Comparison of ENCODE assay signal across 9 mouse cellular contexts in the genomic region with DNA sequence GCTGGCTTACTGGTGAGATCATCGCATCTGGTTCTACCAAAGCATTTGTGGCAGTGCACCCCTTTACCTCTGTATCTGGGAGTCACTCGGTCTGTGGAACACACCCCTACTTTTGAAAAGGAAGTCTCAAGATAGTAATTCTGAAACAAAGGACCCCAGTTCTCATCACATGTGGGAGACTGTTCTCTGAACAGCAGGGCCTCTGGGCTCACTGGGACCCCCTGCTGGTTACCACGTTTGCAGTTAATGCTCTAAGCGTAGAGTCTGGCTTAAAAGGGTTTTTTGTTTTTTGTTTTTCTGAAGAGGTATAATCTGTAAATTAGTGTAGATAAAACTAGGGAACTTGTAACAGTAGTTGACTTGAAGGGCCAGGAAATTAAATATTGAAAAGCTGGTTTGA. TPM values are rescaled to one million over a fixed set of nuclear protein-coding genes. Genes with fewer than 3 reads are reported as not detected.
A peak's percentile ranks its signal among the peaks of the same experiment; 100 is the strongest.
DNase-seq lines count a peak whose midpoint lies in the region; ATAC-seq and TF ChIP-seq lines count a peak whose summit lies in the region.
"Had no signal": no experiment of that assay in that cellular context is flagged by ENCODE, and none has a peak within 500 bp of the region (broad histone marks: within the 10 kb centered on the region; RNA-seq: fewer than 3 reads in every experiment).

No protein-coding gene starts in this region.

- peaks cover 2% of the 10 kb centered on the region; the same call in 1 of the 2 replicates for H3K4me1 ChIP-seq in kidney, adult 2 months (ENCODE audit: control insufficient read depth, insufficient read depth, low read length)
- H3K4me1 ChIP-seq in CH12.LX (ENCODE audit: control insufficient read depth in 1 of 2, insufficient read depth in 2 of 2), result peaks cover 6 to 33% of the 10 kb centered on the region in 2 experiments; a peak in 3 of 4 replicates
- H3K4me1 ChIP-seq in thymus, adult 2 months (replicated peaks; ENCODE audit: control insufficient read depth, insufficient read depth, low read length), result peaks cover 18% of the 10 kb centered on the region

- H3K9me3 ChIP-seq in CH12.LX (replicated peaks; ENCODE audit: low read length), result no peaks in the 10 kb centered on the region
- H3K9me3 ChIP-seq: embryonic facial prominence, embryonic 12.5 days had no signal

- H3K27ac ChIP-seq in kidney, adult 2 months (ENCODE audit: insufficient read depth, low read depth, low read length), result no peak overlapping the region
- no peak overlapping the region for H3K27ac ChIP-seq in CH12.LX (ENCODE audit: insufficient read depth, low read depth)
- H3K27ac ChIP-seq in thymus, adult 2 months (ENCODE audit: control insufficient read depth, insufficient read depth, low read length), result peak overlapping the region; percentile 11; the same call in 1 of the 2 replicates
- H3K27ac ChIP-seq: embryonic facial prominence, embryonic 12.5 days had no signal

- no peak for TF ChIP-seq CTCF in kidney, adult 2 months (conservative IDR thresholded peaks at IDR 0.05; ENCODE audit: insufficient read depth, insufficient read length, low read depth, low read length)
- peak; percentile 61 to 77 for TF ChIP-seq CTCF in CH12.LX (conservative IDR thresholded peaks at IDR 0.05 in 1 of 2, IDR thresholded peaks at IDR 0.05 in 1 of 2; ENCODE audit: low read depth in 2 of 2, low read length in 2 of 2)
- no peak for TF ChIP-seq CTCF in thymus, adult 2 months (IDR thresholded peaks at IDR 0.05; ENCODE audit: borderline replicate concordance, control insufficient read depth, extremely low read depth, insufficient read depth, low read length, poor library complexity)

- no peaks in the 10 kb centered on the region for H3K27me3 ChIP-seq in kidney, adult 2 months (replicated peaks; ENCODE audit: control insufficient read depth, insufficient read depth, low read length)
- H3K27me3 ChIP-seq in CH12.LX (replicated peaks), result no peaks in the 10 kb centered on the region
- no peaks in the 10 kb centered on the region for H3K27me3 ChIP-seq in thymus, adult 2 months (ENCODE audit: control insufficient read depth, insufficient read depth, low read length)
- H3K27me3 ChIP-seq: embryonic facial prominence, embryonic 12.5 days had no signal

- 71% methylated on average over 4 of the region's 4 CpGs for WGBS in kidney, adult 2 months
- 25% methylated on average over 4 of the region's 4 CpGs for WGBS in thymus, adult 2 months

- H3K9ac ChIP-seq in CH12.LX (ENCODE audit: insufficient read depth, low read depth), result 0 out of 2 replicates have a peak overlapping the region, but pooled peaks have one; percentile 0
- H3K9ac ChIP-seq: embryonic facial prominence, embryonic 12.5 days had no signal

- no peak for TF ChIP-seq POLR2A in kidney, adult 2 months (IDR thresholded peaks at IDR 0.05; ENCODE audit: low read depth, low read length)
- TF ChIP-seq POLR2A in CH12.LX (IDR thresholded peaks at IDR 0.05; ENCODE audit: low read depth, low read length), result 0 out of 2 replicates have a peak, but pooled peaks have one; percentile 20
- no peak for TF ChIP-seq POLR2A in thymus, adult 2 months (IDR thresholded peaks at IDR 0.05; ENCODE audit: control insufficient read depth, extremely low read depth, insufficient read depth, low read length, poor library complexity)

- H3K79me2 ChIP-seq in CH12.LX (replicated peaks; ENCODE audit: control insufficient read depth, extremely low read depth, insufficient read depth, poor library complexity, severe bottlenecking), result no peaks in the 10 kb centered on the region

- no peak for TF ChIP-seq EP300 in CH12.LX (IDR thresholded peaks at IDR 0.05; ENCODE audit: low read length)

- TF ChIP-seq RAD21 in CH12.LX (IDR thresholded peaks at IDR 0.05; ENCODE audit: low read depth, low read length), result peak; percentile 41

- ATAC-seq in inflammation-experienced regulatory T-cells, adult 6 months, result peak; percentile 26

- in situ Hi-C loops in CH12.LX (cut with MboI; ENCODE audit: low pct_ligation_motif_present, low pct_unique_long_range_greater_than_20kb, low sequenced_read_pairs), result loop anchor here (10.0 kb wide), 1 partner anchor 109 kb away; no protein-coding TSS in a partner anchor

- DNase-seq in kidney, adult 2 months, result peak; percentile 47
- DNase-seq in kidney, adult 8-10 months, result no peak
- peak; percentile 79 for DNase-seq in CH12.LX (ENCODE audit: extremely low read depth)
- peak; percentile 46 to 78 for DNase-seq in adrenal gland, postnatal 36 days
- DNase-seq in lung, postnatal 4 days, result peak; percentile 61 to 71
- DNase-seq in thymus, adult 2 months, result peak; percentile 82
- DNase-seq in ovary, adult 18-20 months (ENCODE audit: low spot score), result no peak

- dilution Hi-C loops in CH12.LX (cut with MboI; ENCODE audit: extremely low pct_ligation_motif_present, extremely low pct_unique_long_range_greater_than_20kb, low sequenced_read_pairs), result no loop called here

- H3K4me2 ChIP-seq in CH12.LX (ENCODE audit: insufficient read depth, low read depth, poor library complexity, severe bottlenecking), result peak overlapping the region; percentile 46
- H3K4me2 ChIP-seq: embryonic facial prominence, embryonic 12.5 days had no signal

- no peaks in the 10 kb centered on the region for H3K36me3 ChIP-seq in kidney, adult 2 months (ENCODE audit: control insufficient read depth, insufficient read depth, low read length)
- no peaks in the 10 kb centered on the region for H3K36me3 ChIP-seq in CH12.LX (replicated peaks in 1 of 2; ENCODE audit: control insufficient read depth in 1 of 2, insufficient read depth in 1 of 2, low read length in 1 of 2)
- H3K36me3 ChIP-seq in thymus, adult 2 months (ENCODE audit: control insufficient read depth, insufficient read depth, low read length), result no peaks in the 10 kb centered on the region
- H3K36me3 ChIP-seq: embryonic facial prominence, embryonic 12.5 days had no signal

- no peak overlapping the region for H3K4me3 ChIP-seq in kidney, adult 2 months (ENCODE audit: insufficient read depth, low read depth, low read length)
- H3K4me3 ChIP-seq in CH12.LX (replicated peaks in 1 of 3; ENCODE audit: low read depth in 2 of 3, low read length in 2 of 3, poor library complexity in 1 of 3), result peak overlapping the region in 1 of 3 experiments; percentile 18
- H3K4me3 ChIP-seq in thymus, adult 2 months (ENCODE audit: control insufficient read depth, insufficient read depth, low read length), result no peak overlapping the region
- H3K4me3 ChIP-seq: embryonic facial prominence, embryonic 12.5 days had no signal

TF ChIP-seq in CH12.LX, 34 proteins besides CTCF, POLR2A, EP300 and RAD21 (continues in another document):
- no peak for TF ChIP-seq TCF12 (IDR thresholded peaks at IDR 0.05; ENCODE audit: low read depth, low read length)
- no peak for TF ChIP-seq NELFE (IDR thresholded peaks at IDR 0.05; ENCODE audit: low read depth, low read length)
- no peak for TF ChIP-seq CHD1 (IDR thresholded peaks at IDR 0.05; ENCODE audit: low read depth, low read length)
- TF ChIP-seq SMC3 (IDR thresholded peaks at IDR 0.05; ENCODE audit: low read depth, low read length), result peak; percentile 56
- TF ChIP-seq UBTF (IDR thresholded peaks at IDR 0.05; ENCODE audit: low read depth, low read length), result no peak
- no peak for TF ChIP-seq CHD2 (IDR thresholded peaks at IDR 0.05; ENCODE audit: low read length)
- TF ChIP-seq NRF1 (IDR thresholded peaks at IDR 0.05; ENCODE audit: low read depth, low read length), result no peak
- no peak for TF ChIP-seq HCFC1 (IDR thresholded peaks at IDR 0.05; ENCODE audit: low read depth, low read length)
- TF ChIP-seq MEF2A (IDR thresholded peaks at IDR 0.05; ENCODE audit: borderline replicate concordance, low read depth, low read length), result 0 out of 2 replicates have a peak, but pooled peaks have one; percentile 40
- no peak for TF ChIP-seq PAX5 (IDR thresholded peaks at IDR 0.05; ENCODE audit: low read length)
- no peak; the same call in 1 of the 2 replicates for TF ChIP-seq JUN (IDR thresholded peaks at IDR 0.05; ENCODE audit: insufficient read depth, low read depth, low read length)
- TF ChIP-seq MXI1 (IDR thresholded peaks at IDR 0.05; ENCODE audit: low read depth, low read length), result peak; percentile 42; the same call in 1 of the 2 replicates
- no peak for TF ChIP-seq ZKSCAN1 (IDR thresholded peaks at IDR 0.05; ENCODE audit: borderline replicate concordance, low read depth, low read length)
- TF ChIP-seq BHLHE40 (IDR thresholded peaks at IDR 0.05; ENCODE audit: low read depth, low read length), result 0 out of 2 replicates have a peak, but pooled peaks have one; percentile 37
- TF ChIP-seq MAX (IDR thresholded peaks at IDR 0.05; ENCODE audit: low read length), result no peak
- TF ChIP-seq KAT2A (IDR thresholded peaks at IDR 0.05; ENCODE audit: insufficient replicate concordance, low read length), result no peak
- TF ChIP-seq MAZ (IDR thresholded peaks at IDR 0.05; ENCODE audit: low read depth, low read length), result no peak
- TF ChIP-seq ZMIZ1 (IDR thresholded peaks at IDR 0.05; ENCODE audit: low read depth, low read length), result no peak
- peak; percentile 47; the same call in 1 of the 2 replicates for TF ChIP-seq JUND (conservative IDR thresholded peaks at IDR 0.05; ENCODE audit: low read depth, low read length)
- no peak for TF ChIP-seq TBP (conservative IDR thresholded peaks at IDR 0.05; ENCODE audit: low read depth, low read length)
- TF ChIP-seq ETS1 (conservative IDR thresholded peaks at IDR 0.05; ENCODE audit: low read depth, low read length), result no peak
- TF ChIP-seq E2F4 (IDR thresholded peaks at IDR 0.05; ENCODE audit: insufficient replicate concordance, low read depth, low read length), result no peak
- peak; percentile 53; the same call in 1 of the 2 replicates for TF ChIP-seq MYC (IDR thresholded peaks at IDR 0.05; ENCODE audit: low read depth, low read length)
- no peak for TF ChIP-seq ELF1 (IDR thresholded peaks at IDR 0.05; ENCODE audit: low read depth, low read length)

RNA-seq across cellular contexts. Expression of a gene that starts 42.9 kb away (rescaled TPM):
- polyA plus RNA-seq in kidney, adult 2 months (2012; rRNA removed), result 30.6 and 33.1 TPM in 2 replicates
- total RNA-seq in CH12.LX (2012; rRNA removed) (2.1 and 2.6 TPM in 2 replicates), CH12.LX (2014; rRNA removed) (3.9 and 4.6 TPM in 2 replicates)
- polyA plus RNA-seq in CH12.LX (2012; ENCODE audit: insufficient read length, low read depth), result 4.5 and 7.1 TPM in 2 replicates
- 100 to 1,000 TPM in 1 of 2 experiments, 10 to 100 TPM in 1; 85.0 to 147 TPM for total RNA-seq in adrenal gland, postnatal 36 days (2021)
- 1 to 10 TPM; 1.1 to 2.8 (median 1.6) TPM for polyA plus RNA-seq in inflammation-experienced regulatory T-cells, adult 6 months (2017; shearing (Covaris generic))
- 12.4 and 14.7 TPM in 2 replicates for polyA plus RNA-seq in thymus, adult 2 months (2012; rRNA removed)

RNA-seq across cellular contexts. Expression of a gene that starts 49.8 kb away (rescaled TPM):
- 261 and 276 TPM in 2 replicates for polyA plus RNA-seq in kidney, adult 2 months (2012; rRNA removed)
- total RNA-seq in CH12.LX (2012; rRNA removed) (2.4 and 3.2 TPM in 2 replicates), CH12.LX (2014; rRNA removed) (1.4 and 1.8 TPM in 2 replicates)
- polyA plus RNA-seq in CH12.LX (2012; ENCODE audit: insufficient read length, low read depth), result 2.8 TPM in 2 replicates
- total RNA-seq in adrenal gland, postnatal 36 days (2021), result 10 to 100 TPM; 33.9 to 59.2 TPM
- under 1 TPM in 1 of 3 experiments, not detected in 2; 0.41 TPM for polyA plus RNA-seq in inflammation-experienced regulatory T-cells, adult 6 months (2017; shearing (Covaris generic))
- 5.6 and 6.4 TPM in 2 replicates for polyA plus RNA-seq in thymus, adult 2 months (2012; rRNA removed)

Comparison
In these comparisons a context has a peak if more than half of its experiments do, and no peak if none do; other contexts are left out.
1. DNase-seq: peak in kidney, adult 2 months (single experiment), CH12.LX (single experiment), adrenal gland, postnatal 36 days (2 of 2), lung, postnatal 4 days (2 of 2) and thymus, adult 2 months (single experiment); none in kidney, adult 8-10 months (0 of 2) and ovary, adult 18-20 months (single experiment).
2. CTCF ChIP-seq: peak in CH12.LX (2 of 2); none in kidney, adult 2 months (single experiment) and thymus, adult 2 months (single experiment).
3. RNA of a gene that starts 49.8 kb away (polyA plus RNA-seq): 261 to 276 TPM in kidney, adult 2 months; 5.6 to 6.4 TPM in thymus, adult 2 months, 2.8 TPM in CH12.LX and 0.41 TPM in inflammation-experienced regulatory T-cells, adult 6 months; every median in the first group is over 10 times any median in the second.